ENCODE assay signal across 15 mouse cellular contexts in the genomic region with DNA sequence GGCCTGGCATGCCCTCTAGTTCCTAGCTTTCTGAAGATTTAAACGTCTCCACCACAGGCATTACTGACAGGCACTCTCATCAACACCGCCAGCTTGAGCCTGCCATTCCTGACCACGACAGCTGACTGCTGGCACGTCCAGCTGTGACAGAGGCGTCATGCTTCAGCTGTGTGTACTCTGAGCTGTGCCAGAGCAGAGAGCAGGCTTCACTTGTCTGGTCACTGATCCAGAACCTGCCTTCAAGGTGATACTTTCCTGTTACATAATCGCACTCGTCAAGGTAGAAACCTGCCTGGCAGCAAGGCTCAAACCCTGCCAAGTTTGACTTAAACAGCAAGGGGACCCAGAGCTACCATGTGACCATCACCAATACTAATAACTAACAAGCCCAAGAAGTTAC. TPM values are rescaled to one million over a fixed set of nuclear protein-coding genes. Genes with fewer than 3 reads are reported as not detected.
DNase-seq lines count a peak whose midpoint lies in the region; TF ChIP-seq lines count a peak whose summit lies in the region.
"Had no signal": no experiment of that assay in that cellular context is flagged by ENCODE, and none has a peak within 500 bp of the region (broad histone marks: within the 10 kb centered on the region; RNA-seq: fewer than 3 reads in every experiment).

No protein-coding gene starts in this region.

- peaks cover 29% of the 10 kb centered on the region for H3K36me3 ChIP-seq in C2C12 (ENCODE audit: control insufficient read depth, insufficient read depth)

- no peaks in the 10 kb centered on the region for H3K27me3 ChIP-seq in C2C12 (ENCODE audit: control insufficient read depth, insufficient read depth, insufficient read length)
- H3K27me3 ChIP-seq: embryonic facial prominence, embryonic 12.5 days; heart, embryonic 12.5 days; midbrain, embryonic 15.5 days had no signal

- DNase-seq in heart, adult 11 months, result peak; percentile 88
- no peak for DNase-seq in heart, adult 18-20 months
- peak; percentile 83 for DNase-seq in kidney, adult 18-20 months
- DNase-seq in kidney, postnatal 14 days, result peak; percentile 89
- no peak for DNase-seq in Muller cell, postnatal 12 days (ENCODE audit: inconsistent ontology term)
- DNase-seq in B cell, adult 2 months, result no peak
- no peak for DNase-seq in right cerebral cortex, postnatal 10 days (ENCODE audit: low spot score in 2 of 2)
- DNase-seq: gastrocnemius, postnatal 14 days; heart, postnatal 4 days; liver; lung, adult 2 months had no signal

- no peak for TF ChIP-seq CTCF in C2C12 (IDR thresholded peaks at IDR 0.05; ENCODE audit: control insufficient read depth, insufficient read depth, insufficient read length)

- no peak overlapping the region for H3K4me3 ChIP-seq in C2C12 (ENCODE audit: insufficient read depth, poor library complexity, severe bottlenecking)
- H3K4me3 ChIP-seq: embryonic facial prominence, embryonic 12.5 days; heart, embryonic 12.5 days; midbrain, embryonic 15.5 days had no signal

- H3ac ChIP-seq in C2C12 (ENCODE audit: control insufficient read depth, insufficient read length, low read depth), result no peak overlapping the region

- peaks cover 38% of the 10 kb centered on the region for H3K79me2 ChIP-seq in C2C12 (ENCODE audit: control insufficient read depth, insufficient read depth)

- peaks cover 26% of the 10 kb centered on the region for H3K79me3 ChIP-seq in C2C12 (ENCODE audit: low read depth)

TF ChIP-seq in C2C12, 6 proteins besides CTCF, POLR2A, EP300 and RAD21:
- no peak for TF ChIP-seq MAX (IDR thresholded peaks at IDR 0.05)
- TF ChIP-seq MYOD1 (IDR thresholded peaks at IDR 0.05; ENCODE audit: control insufficient read depth, insufficient read length, low read depth), result peak; percentile 33

RNA-seq across cellular contexts. Expression of a gene that starts 2.7 kb away (rescaled TPM):
- 100 to 1,000 TPM in 1 of 2 experiments, 10 to 100 TPM in 1; 94.5 to 102 TPM for total RNA-seq in heart, adult 18-20 months (2021)
- 62.8 TPM for polyA plus RNA-seq in C2C12 (2012; fragmentation: generic; extraction: Trizol)

RNA-seq across cellular contexts. Expression of a gene that starts 12.3 kb away (rescaled TPM):
- total RNA-seq in heart, adult 18-20 months (2021), result 1 to 10 TPM; 5.0 to 5.3 TPM
- polyA plus RNA-seq in C2C12 (2012; fragmentation: generic; extraction: Trizol), result 24.8 TPM

RNA-seq across cellular contexts. Expression of a gene that starts 27.3 kb away (rescaled TPM):
- 10 to 100 TPM; 13.7 to 16.4 TPM for total RNA-seq in heart, adult 18-20 months (2021)
- polyA plus RNA-seq in C2C12 (2012; fragmentation: generic; extraction: Trizol), result 87.4 TPM

RNA-seq across cellular contexts. Expression of a gene that starts 27.4 kb away (rescaled TPM):
- total RNA-seq in heart, adult 18-20 months (2021), result 100 to 1,000 TPM; 185 to 190 TPM
- polyA plus RNA-seq in C2C12 (2012; fragmentation: generic; extraction: Trizol), result 144 TPM

RNA-seq across cellular contexts. Expression of a gene that starts 48.6 kb away (rescaled TPM):
- total RNA-seq in heart, adult 18-20 months (2021), result 10 to 100 TPM; 87.8 to 97.2 TPM
- polyA plus RNA-seq in C2C12 (2012; fragmentation: generic; extraction: Trizol), result 32.3 TPM

Comparison
In these comparisons a context has a peak if more than half of its experiments do, and no peak if none do; other contexts are left out.
1. DNase-seq: peak in heart, adult 11 months (single experiment), kidney, adult 18-20 months (single experiment) and kidney, postnatal 14 days (single experiment); none in heart, adult 18-20 months (0 of 2), Muller cell, postnatal 12 days (single experiment), B cell, adult 2 months (0 of 2) and right cerebral cortex, postnatal 10 days (0 of 2).